Mouse (Mus musculus) layer of hippocampus, postnatal 25 days (tissue): ENCODE data around the gene Ust. TPM values are rescaled to one million over a fixed set of nuclear protein-coding genes. Genes with fewer than 3 reads are reported as not detected.

Source experiments
- DNase-seq, 2 experiments: peaks; one replicate each; pipeline ENCODE4 v3.0.0; 2022; ENCODE audit warnings: mixed read lengths in 2 of 2, low spot score in 1 of 2; ENCODE audit errors: extremely low spot score in 1 of 2
- total RNA-seq, 2 experiments: library from RNA; stranded (reverse); gene quantifications; 2 replicates each; pipeline ENCODE4 v1.2.3; 2021

The Ust gene
- total RNA-seq, 2 experiments from 2014 or later: 72.5 to 74.0 TPM

- DNase-seq: no peak
These were observed 285.3 kb downstream of the Ust start for GRCm38 (mm10) chr10:8233148-8233901.

GRCm38 (mm10) chr10:8232535-8232934, 286.1 kb downstream of the Ust start:
- no peak for DNase-seq

- DNase-seq: no peak
These were observed 290.3 kb downstream of the Ust start for GRCm38 (mm10) chr10:8228375-8228743.

GRCm38 (mm10) chr10:8227705-8228374, 290.8 kb downstream of the Ust start:
- no peak for DNase-seq

- DNase-seq: no peak
These were observed 292.0 kb downstream of the Ust start for GRCm38 (mm10) chr10:8226650-8227049.

- DNase-seq: no peak
These were observed 294.0 kb downstream of the Ust start for GRCm38 (mm10) chr10:8224641-8225040.

GRCm38 (mm10) chr10:8224046-8224445, 294.6 kb downstream of the Ust start:
- DNase-seq: no peak

- no peak for DNase-seq
These were observed 301.7 kb downstream of the Ust start for GRCm38 (mm10) chr10:8216946-8217345.

- no peak for DNase-seq
These were observed 303.4 kb downstream of the Ust start for GRCm38 (mm10) chr10:8215181-8215580.

- DNase-seq: no peak
These were observed 304.7 kb downstream of the Ust start for GRCm38 (mm10) chr10:8213906-8214421.

- no peak for DNase-seq
These were observed 305.2 kb downstream of the Ust start for GRCm38 (mm10) chr10:8213266-8213905.

- no peak for DNase-seq
These were observed 305.9 kb downstream of the Ust start for GRCm38 (mm10) chr10:8212611-8213226.

- DNase-seq: no peak
These were observed 306.9 kb downstream of the Ust start for GRCm38 (mm10) chr10:8211694-8212093.

- no peak for DNase-seq
These were observed 308.3 kb downstream of the Ust start for GRCm38 (mm10) chr10:8210366-8210765.

- DNase-seq: no peak
These were observed 311.3 kb downstream of the Ust start for GRCm38 (mm10) chr10:8207358-8207757.

- DNase-seq: no peak
These were observed 314.9 kb downstream of the Ust start for GRCm38 (mm10) chr10:8203681-8204080.

GRCm38 (mm10) chr10:8199816-8200215, 318.8 kb downstream of the Ust start:
- DNase-seq: no peak

GRCm38 (mm10) chr10:8199026-8199756, 319.4 kb downstream of the Ust start:
- DNase-seq: no peak

- no peak for DNase-seq
These were observed 321.0 kb downstream of the Ust start for GRCm38 (mm10) chr10:8197661-8198060.

GRCm38 (mm10) chr10:8196300-8196699, 322.3 kb downstream of the Ust start:
- peak; percentile 41 to 61 for DNase-seq
